Mouse (Mus musculus) ES-E14 (cell line): ENCODE measurements at regions not wholly inside any gene's neighbourhood (a gene's known extent, or its start where the extent isn't known, plus 50 kb on each side); places are given as distances from the start of the nearest gene placed in this dataset.

Experiments used
- CHD2 ChIP-seq: IDR thresholded peaks from 2 replicates; pipeline ENCODE4 v1.6.1; 2014; ENCODE audit warnings: mild to moderate bottlenecking, low read depth, low read length, inconsistent platforms
- HCFC1 ChIP-seq: IDR thresholded peaks from 2 replicates; pipeline ENCODE4 v1.6.1; 2012; ENCODE audit warnings: low read length, inconsistent platforms, borderline replicate concordance; ENCODE audit not compliant: insufficient read depth
- MAFK ChIP-seq: IDR thresholded peaks from 2 replicates; pipeline ENCODE4 v1.6.1; 2014; ENCODE audit warnings: mild to moderate bottlenecking, low read depth, low read length, inconsistent platforms; ENCODE audit not compliant: insufficient read depth
- ZC3H11A ChIP-seq: IDR thresholded peaks from 2 replicates; pipeline ENCODE4 v1.6.1; 2012; ENCODE audit warnings: low read depth, mild to moderate bottlenecking, inconsistent platforms, low read length, borderline replicate concordance
- ZNF384 ChIP-seq: IDR thresholded peaks from 2 replicates; pipeline ENCODE4 v1.6.1; 2012; ENCODE audit warnings: low read depth, low read length, inconsistent platforms

DNA sequence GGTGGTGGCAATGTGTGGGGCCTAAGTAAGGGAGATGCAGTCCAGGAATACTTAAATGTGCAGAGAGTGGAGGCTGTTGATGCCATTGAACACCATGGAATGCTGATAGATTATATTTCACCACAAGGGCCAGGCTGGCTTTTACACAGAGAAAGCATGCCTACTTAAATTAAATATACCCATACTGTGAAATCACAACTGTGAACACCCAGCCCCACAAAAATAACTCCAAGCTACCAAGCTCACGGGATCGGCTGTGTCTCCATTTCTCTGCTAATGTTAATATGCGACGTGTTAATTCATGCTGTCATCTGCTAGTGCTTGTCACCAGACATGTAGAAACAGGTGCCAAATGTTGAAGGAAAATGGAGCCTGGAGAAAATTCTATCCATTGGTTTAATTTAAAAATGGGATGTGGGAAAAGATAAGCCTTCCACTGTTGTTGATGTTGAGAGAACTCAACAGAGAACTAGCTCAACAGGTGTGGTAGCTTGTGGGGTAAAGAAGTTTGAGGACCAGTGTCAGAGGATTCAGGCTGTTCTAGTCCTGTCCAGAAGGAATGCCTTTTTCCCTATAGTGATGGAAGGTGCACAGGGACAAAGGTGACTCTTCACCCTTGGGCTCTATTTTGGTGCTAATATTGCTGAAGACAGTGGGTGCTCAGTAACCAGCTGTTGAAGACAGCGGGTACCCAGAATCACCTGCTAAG is 161.6 kb upstream of the Marcks start:
- TF ChIP-seq ZNF384 (no peak), CHD2 (no peak), MAFK (no peak), ZC3H11A (no peak), HCFC1 (no peak)
